Mouse (Mus musculus) spleen, postnatal 14 days (tissue): Measurements from ENCODE around the gene Dph6.

Experiments used
- DNase-seq, 2 experiments: peaks; one replicate each; pipeline ENCODE4 v3.0.0; 2021 to 2022; ENCODE audit warnings: low spot score in 2 of 2

The Dph6 gene

DNA sequence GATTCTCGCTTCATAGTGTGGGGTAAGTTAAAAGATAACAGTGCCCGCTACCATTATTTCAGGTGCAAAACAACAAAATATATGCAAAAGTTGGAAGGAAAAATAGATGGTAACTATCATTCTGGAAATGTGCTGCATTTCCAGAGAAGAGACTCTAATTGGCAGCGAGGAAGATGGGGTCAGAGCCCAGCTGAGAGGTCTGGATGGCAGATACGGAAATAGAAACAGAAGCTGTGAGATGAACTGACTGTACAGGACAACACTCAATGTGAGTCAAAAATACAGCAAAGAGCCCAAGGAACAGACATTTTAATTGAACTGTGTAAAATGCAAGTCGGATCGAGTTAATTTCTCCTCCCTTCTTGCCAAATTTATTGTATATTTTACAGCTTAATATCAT lies 114.3 kb downstream of the Dph6 start:
- no peak for DNase-seq

DNA sequence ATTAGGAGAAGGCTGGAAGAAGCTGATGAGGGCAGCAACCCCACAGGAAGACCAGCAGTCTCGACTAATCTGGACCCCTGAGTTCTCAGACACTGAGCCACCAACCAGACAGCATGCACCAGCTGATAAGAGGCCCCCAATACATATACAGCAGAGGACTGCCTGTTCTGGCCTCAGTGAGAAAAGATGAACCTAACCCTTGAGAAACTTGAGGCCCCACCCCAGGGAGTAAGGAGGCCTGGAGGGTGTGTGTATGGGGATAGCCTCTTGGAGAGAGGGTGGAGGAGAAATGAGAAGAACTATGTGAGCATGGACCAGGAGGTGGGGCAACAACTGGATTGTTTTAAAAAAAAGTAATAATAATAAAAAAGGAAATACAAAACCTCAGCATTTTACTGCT lies 118.7 kb downstream of the Dph6 start:
- no peak for DNase-seq

DNA sequence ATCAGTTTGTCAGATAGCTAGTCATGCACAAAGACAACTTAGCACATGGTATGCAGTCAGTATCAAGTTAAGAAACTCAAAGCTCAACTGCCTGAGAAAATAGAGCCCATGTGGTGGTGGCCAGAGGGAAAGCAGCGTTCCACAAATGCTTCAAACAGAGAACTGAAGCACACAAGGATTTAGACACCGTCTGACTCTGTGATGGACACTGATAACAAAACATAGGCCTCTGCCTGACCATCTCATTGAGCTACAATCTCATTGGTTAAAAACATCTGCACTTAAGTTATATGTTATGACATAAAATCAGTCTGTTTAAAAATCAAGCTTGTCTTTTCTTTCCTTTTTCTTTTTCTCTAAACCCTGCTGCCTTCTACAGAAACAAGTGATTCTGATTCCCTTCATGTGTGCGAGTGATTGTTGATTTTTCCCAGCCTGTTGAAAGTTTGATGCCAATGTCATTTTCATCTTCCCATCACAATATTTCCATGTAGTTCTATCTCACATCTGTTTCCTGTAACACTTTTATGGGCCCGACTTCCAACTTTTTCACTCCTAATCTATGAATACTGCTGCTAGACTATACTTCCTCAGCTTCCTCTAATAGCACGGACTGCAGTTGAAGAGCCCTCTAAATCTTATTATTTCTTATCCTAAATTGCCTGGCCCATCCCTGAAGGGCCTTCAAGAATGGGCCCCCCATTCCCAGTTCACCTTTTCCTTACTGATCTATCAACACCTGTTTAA lies 123.6 kb downstream of the Dph6 start:
- no peak for DNase-seq

DNA sequence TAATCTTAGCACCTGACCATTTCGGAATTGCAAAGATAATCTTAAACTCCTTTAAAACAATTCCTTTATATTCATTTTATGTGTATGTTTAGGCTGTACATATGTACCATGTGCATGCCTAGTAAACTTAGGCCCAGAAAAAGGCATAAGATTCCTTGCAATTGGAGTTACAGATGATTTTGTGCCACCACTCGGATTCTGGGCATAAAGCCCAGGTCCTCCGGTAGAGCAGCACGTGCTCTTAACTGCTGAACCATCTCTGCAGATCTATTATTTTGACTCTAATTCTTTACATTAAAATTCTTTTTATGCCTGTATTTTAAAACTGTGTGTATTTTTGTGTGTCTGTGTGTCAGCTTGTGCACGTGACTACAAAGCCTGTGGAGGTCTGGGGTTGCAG lies 134.3 kb downstream of the Dph6 start:
- no peak for DNase-seq

DNA sequence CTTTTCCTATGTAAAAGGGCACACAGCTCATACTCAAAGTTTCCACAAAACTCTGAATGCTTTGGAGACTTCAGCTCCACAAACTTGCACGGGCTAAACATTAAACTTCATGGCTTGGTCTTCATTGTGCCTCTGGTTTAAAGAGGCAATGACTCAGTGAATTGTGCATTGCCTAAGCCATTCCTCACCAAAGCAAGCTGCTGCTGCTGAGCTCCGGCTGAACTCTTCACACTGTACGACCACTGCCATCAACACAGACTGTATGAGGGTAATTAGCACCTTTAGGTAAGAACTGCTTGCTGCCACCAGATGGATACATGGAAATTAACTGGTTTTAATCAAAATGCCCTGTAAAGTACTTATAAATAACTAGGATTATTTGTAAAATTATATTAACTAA lies 134.9 kb downstream of the Dph6 start:
- no peak for DNase-seq

DNA sequence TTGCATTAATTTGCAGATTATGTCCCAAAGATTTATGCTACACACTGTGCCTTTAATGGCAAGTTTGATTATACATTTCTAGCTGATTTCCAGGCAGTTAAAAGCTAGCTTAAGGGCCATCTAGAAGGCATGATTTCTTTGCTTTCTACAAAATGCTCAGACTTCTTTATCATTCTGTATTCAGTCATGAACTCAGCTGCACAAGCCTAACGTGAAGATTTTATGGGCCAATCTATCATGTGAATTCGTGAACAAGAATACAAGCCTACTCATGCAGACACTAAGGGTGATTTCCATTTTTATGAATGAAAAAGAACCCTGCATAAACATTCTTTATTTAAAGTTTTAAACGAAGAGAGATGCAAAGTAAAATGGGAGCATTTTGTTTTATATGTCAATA lies 162.4 kb downstream of the Dph6 start:
- DNase-seq = no peak

DNA sequence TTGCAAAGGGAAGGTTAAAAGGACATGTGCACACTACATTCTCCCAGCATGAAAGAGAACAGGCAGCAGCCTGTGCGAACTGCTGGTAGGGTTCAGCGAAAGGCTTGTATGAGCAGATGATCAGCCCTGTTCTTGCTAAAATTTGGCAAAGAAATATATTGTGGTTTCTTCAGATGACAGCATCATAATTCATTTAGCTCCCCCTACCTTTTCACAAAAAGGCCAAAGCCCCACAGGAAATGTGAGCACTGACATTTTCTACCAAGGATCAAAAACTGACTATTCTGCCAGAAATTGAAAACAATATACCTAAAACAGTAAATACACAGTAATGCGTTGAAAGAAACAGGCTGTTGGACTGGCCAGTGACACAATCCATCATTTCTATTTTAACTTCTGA lies 162.9 kb downstream of the Dph6 start:
- DNase-seq = no peak

DNA sequence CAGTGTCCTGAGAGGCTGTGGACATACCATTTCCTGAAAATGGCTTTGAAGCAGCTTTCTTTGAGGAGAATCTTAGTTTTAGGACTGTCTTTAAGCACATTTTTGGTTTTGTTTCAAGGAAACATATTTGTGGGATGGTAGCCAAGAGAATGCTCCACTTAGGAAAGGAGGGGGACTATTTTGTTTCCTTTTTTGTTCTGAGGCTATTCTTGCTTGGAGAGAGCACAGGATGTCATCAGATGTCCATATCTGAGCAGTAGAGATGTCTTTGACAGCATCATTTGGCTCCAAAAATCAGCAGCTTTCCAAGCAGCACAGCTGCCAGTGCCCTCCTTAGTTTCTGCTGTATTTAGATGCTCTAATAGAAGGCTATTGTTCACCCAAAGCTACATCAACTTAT lies 167.8 kb downstream of the Dph6 start:
- DNase-seq = no peak
